Mouse (Mus musculus): ENCODE measurements at regions not wholly inside any gene's neighbourhood (a gene's known extent, or its start where the extent isn't known, plus 50 kb on each side); places are given as distances from the start of the nearest gene placed in this dataset.

DNA sequence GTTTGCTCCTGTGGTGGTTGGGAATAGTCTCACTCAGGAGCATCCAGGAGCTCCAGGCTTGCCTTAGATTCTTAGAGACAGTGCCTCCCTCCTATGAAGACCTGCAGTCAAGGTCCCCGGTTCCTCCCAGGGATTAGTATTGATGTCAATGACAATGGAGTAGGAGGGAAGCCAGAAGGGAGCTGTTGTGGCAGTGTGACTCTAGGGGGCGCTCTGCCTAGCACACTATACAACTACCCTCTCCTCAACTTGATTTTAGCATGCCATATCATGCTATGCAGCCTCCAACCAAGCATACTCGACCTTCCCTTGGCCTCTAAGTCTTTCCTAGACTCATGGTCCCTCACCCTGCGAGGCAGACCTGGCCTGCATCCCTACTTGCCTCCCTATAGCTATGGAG lies 60.3 kb upstream of the Wnt11 start:
- no peak overlapping the region for H3K4me2 ChIP-seq (ENCODE audit: low read depth)
- H3K79me2 ChIP-seq (ENCODE audit: control insufficient read depth, insufficient read depth) = no peaks in the 10 kb centered on the region
- peaks cover 6% of the 10 kb centered on the region for H3K27me3 ChIP-seq (ENCODE audit: control insufficient read depth, insufficient read depth, insufficient read length)
- no peak for TF ChIP-seq MAX (IDR thresholded peaks at IDR 0.05; ENCODE audit: low read depth)
- TF ChIP-seq REST (IDR thresholded peaks at IDR 0.05; ENCODE audit: insufficient read depth, insufficient read length) = no peak
- TF ChIP-seq TCF12 (IDR thresholded peaks at IDR 0.05; ENCODE audit: insufficient read depth, poor library complexity, severe bottlenecking) = no peak
- TF ChIP-seq MYOG (IDR thresholded peaks at IDR 0.05; ENCODE audit: control insufficient read depth in 1 of 3, insufficient read depth in 1 of 3, insufficient read length in 2 of 3, low read depth in 2 of 3) = no peak
- no peak for TF ChIP-seq E2F4 (IDR thresholded peaks at IDR 0.05; ENCODE audit: insufficient read depth)
- TF ChIP-seq CEBPB (IDR thresholded peaks at IDR 0.05; ENCODE audit: insufficient read depth, poor library complexity, severe bottlenecking) = no peak
- no peak for TF ChIP-seq MYOD1 (IDR thresholded peaks at IDR 0.05; ENCODE audit: control insufficient read depth in 1 of 3, insufficient read length in 2 of 3, low read depth in 2 of 3)
- no peak for TF ChIP-seq USF1 (IDR thresholded peaks at IDR 0.05; ENCODE audit: low read depth)
- TF ChIP-seq SRF (IDR thresholded peaks at IDR 0.05; ENCODE audit: control insufficient read depth, insufficient read length, low read depth) = no peak
- no peak for TF ChIP-seq POLR2A (IDR thresholded peaks at IDR 0.05; ENCODE audit: insufficient read length, low read depth)
- no peak for TF ChIP-seq TCF3 (IDR thresholded peaks at IDR 0.05; ENCODE audit: insufficient read length, low read depth)
- TF ChIP-seq POLR2AphosphoS2 (IDR thresholded peaks at IDR 0.05; ENCODE audit: insufficient read length, low read depth) = no peak
- H3ac ChIP-seq (ENCODE audit: control insufficient read depth, insufficient read length) = no peak overlapping the region
- H3K4me3 ChIP-seq = no peak overlapping the region
- no peaks in the 10 kb centered on the region for H3K36me3 ChIP-seq (ENCODE audit: control insufficient read depth, insufficient read depth)

DNA sequence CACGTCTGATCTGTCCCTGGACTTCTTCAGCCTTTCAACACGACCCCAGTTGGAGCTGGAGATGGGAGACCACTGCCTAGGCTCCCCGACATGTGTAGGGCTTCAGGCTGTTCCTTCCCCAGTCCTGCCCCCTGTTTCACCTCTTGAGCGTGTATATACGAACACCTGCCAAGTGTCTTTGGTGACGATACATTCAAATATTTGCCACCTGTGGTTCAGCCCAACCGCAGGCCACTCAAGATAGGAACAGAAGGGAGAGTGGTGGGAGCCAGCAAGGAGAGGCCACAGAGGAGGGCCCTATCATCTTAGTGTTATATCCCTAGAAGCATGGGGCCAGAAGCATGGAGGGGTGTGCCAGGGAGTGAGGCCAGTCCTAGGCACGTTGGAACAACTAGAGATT lies 59.9 kb upstream of the Wnt11 start:
- Histone ChIP-seq H3K4me3 (no peak overlapping the region), H3K79me2 (ENCODE audit: control insufficient read depth, insufficient read depth) (no peaks in the 10 kb centered on the region), H3K4me2 (ENCODE audit: low read depth) (no peak overlapping the region), H3ac (ENCODE audit: control insufficient read depth, insufficient read length) (no peak overlapping the region), H3K27me3 (ENCODE audit: control insufficient read depth, insufficient read depth, insufficient read length) (peaks cover 6% of the 10 kb centered on the region), H3K36me3 (ENCODE audit: control insufficient read depth, insufficient read depth) (no peaks in the 10 kb centered on the region)
- TF ChIP-seq POLR2A (IDR thresholded peaks at IDR 0.05; ENCODE audit: insufficient read length, low read depth) (no peak), MAX (IDR thresholded peaks at IDR 0.05; ENCODE audit: low read depth) (no peak), POLR2AphosphoS2 (IDR thresholded peaks at IDR 0.05; ENCODE audit: insufficient read length, low read depth) (no peak), CEBPB (IDR thresholded peaks at IDR 0.05; ENCODE audit: insufficient read depth, poor library complexity, severe bottlenecking) (no peak), TCF12 (IDR thresholded peaks at IDR 0.05; ENCODE audit: insufficient read depth, poor library complexity, severe bottlenecking) (no peak), SRF (IDR thresholded peaks at IDR 0.05; ENCODE audit: control insufficient read depth, insufficient read length, low read depth) (no peak), REST (IDR thresholded peaks at IDR 0.05; ENCODE audit: insufficient read depth, insufficient read length) (no peak), MYOD1 (IDR thresholded peaks at IDR 0.05; ENCODE audit: control insufficient read depth in 1 of 3, insufficient read length in 2 of 3, low read depth in 2 of 3) (no peak), E2F4 (IDR thresholded peaks at IDR 0.05; ENCODE audit: insufficient read depth) (no peak), MYOG (IDR thresholded peaks at IDR 0.05; ENCODE audit: control insufficient read depth in 1 of 3, insufficient read depth in 1 of 3, insufficient read length in 2 of 3, low read depth in 2 of 3) (no peak), USF1 (IDR thresholded peaks at IDR 0.05; ENCODE audit: low read depth) (no peak), TCF3 (IDR thresholded peaks at IDR 0.05; ENCODE audit: insufficient read length, low read depth) (no peak)

DNA sequence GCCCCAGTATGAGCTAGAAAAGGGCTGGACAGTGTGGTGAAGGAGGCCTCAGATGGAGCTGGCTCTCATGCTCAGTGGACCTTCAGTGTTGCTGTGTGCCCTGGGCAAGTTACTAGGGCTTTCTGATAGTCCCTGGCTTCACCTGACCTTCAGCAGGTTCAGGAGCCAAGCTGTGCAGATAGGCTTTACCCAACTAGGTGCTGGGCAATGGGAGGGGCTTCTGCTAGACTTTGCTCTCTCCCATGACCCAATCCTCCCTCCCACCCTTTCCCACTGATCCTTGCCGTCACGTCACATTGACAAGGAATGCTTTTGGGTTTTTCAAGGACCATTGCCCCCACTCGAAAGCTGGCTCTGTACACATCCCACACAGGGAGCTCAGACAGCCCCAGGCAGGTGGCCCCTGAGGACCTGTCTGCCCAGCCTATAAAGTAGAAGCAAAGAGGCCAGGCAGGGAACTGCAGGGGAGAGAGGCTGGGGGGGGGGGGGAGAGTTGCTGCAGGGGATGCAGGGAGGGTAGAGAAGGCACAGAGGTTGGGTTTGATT lies 57.5 kb upstream of the Wnt11 start:
- H3ac ChIP-seq (ENCODE audit: control insufficient read depth, insufficient read length) = no peak overlapping the region
- H3K27me3 ChIP-seq (ENCODE audit: control insufficient read depth, insufficient read depth, insufficient read length) = peaks cover 6% of the 10 kb centered on the region
- no peaks in the 10 kb centered on the region for H3K79me2 ChIP-seq (ENCODE audit: control insufficient read depth, insufficient read depth)
- H3K36me3 ChIP-seq (ENCODE audit: control insufficient read depth, insufficient read depth) = no peaks in the 10 kb centered on the region
- no peak overlapping the region for H3K4me2 ChIP-seq (ENCODE audit: low read depth)
- no peak overlapping the region for H3K4me3 ChIP-seq
- TF ChIP-seq POLR2A (IDR thresholded peaks at IDR 0.05; ENCODE audit: insufficient read length, low read depth) = no peak
- TF ChIP-seq TCF12 (IDR thresholded peaks at IDR 0.05; ENCODE audit: insufficient read depth, poor library complexity, severe bottlenecking) = no peak
- TF ChIP-seq MYOG (IDR thresholded peaks at IDR 0.05; ENCODE audit: control insufficient read depth in 1 of 3, insufficient read depth in 1 of 3, insufficient read length in 2 of 3, low read depth in 2 of 3) = no peak
- TF ChIP-seq E2F4 (IDR thresholded peaks at IDR 0.05; ENCODE audit: insufficient read depth) = no peak
- TF ChIP-seq REST (IDR thresholded peaks at IDR 0.05; ENCODE audit: insufficient read depth, insufficient read length) = no peak
- TF ChIP-seq MYOD1 (IDR thresholded peaks at IDR 0.05; ENCODE audit: control insufficient read depth in 1 of 3, insufficient read length in 2 of 3, low read depth in 2 of 3) = no peak
- TF ChIP-seq MAX (IDR thresholded peaks at IDR 0.05; ENCODE audit: low read depth) = no peak
- TF ChIP-seq POLR2AphosphoS2 (IDR thresholded peaks at IDR 0.05; ENCODE audit: insufficient read length, low read depth) = no peak
- no peak for TF ChIP-seq CEBPB (IDR thresholded peaks at IDR 0.05; ENCODE audit: insufficient read depth, poor library complexity, severe bottlenecking)
- no peak for TF ChIP-seq SRF (IDR thresholded peaks at IDR 0.05; ENCODE audit: control insufficient read depth, insufficient read length, low read depth)
- TF ChIP-seq TCF3 (IDR thresholded peaks at IDR 0.05; ENCODE audit: insufficient read length, low read depth) = no peak
- no peak for TF ChIP-seq USF1 (IDR thresholded peaks at IDR 0.05; ENCODE audit: low read depth)

DNA sequence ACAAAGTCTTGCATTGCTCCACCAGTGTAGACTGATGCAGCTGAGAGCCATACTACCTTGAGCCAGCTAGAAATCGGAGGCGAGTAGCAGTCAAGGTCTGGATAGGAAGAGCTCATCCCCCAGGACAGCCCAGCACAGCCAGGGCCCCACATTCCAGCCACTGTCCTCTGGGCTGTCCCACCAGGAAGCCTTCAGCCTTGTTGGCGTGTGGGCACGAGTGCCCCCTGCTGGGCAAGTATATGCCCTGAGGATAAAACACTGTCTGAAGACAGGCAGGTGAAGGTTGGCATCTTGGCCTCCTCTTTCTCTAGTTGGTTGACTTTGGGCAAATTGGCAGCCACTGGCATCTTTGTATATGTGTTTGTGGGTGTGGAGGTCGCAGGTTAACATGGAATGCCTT lies 56.0 kb upstream of the Wnt11 start:
- TF ChIP-seq POLR2AphosphoS2 (IDR thresholded peaks at IDR 0.05; ENCODE audit: insufficient read length, low read depth) = no peak
- no peak for TF ChIP-seq TCF3 (IDR thresholded peaks at IDR 0.05; ENCODE audit: insufficient read length, low read depth)
- no peak for TF ChIP-seq MYOG (IDR thresholded peaks at IDR 0.05; ENCODE audit: control insufficient read depth in 1 of 3, insufficient read depth in 1 of 3, insufficient read length in 2 of 3, low read depth in 2 of 3)
- no peak for TF ChIP-seq CEBPB (IDR thresholded peaks at IDR 0.05; ENCODE audit: insufficient read depth, poor library complexity, severe bottlenecking)
- no peak for TF ChIP-seq E2F4 (IDR thresholded peaks at IDR 0.05; ENCODE audit: insufficient read depth)
- no peak for TF ChIP-seq TCF12 (IDR thresholded peaks at IDR 0.05; ENCODE audit: insufficient read depth, poor library complexity, severe bottlenecking)
- TF ChIP-seq REST (IDR thresholded peaks at IDR 0.05; ENCODE audit: insufficient read depth, insufficient read length) = no peak
- no peak for TF ChIP-seq USF1 (IDR thresholded peaks at IDR 0.05; ENCODE audit: low read depth)
- no peak for TF ChIP-seq SRF (IDR thresholded peaks at IDR 0.05; ENCODE audit: control insufficient read depth, insufficient read length, low read depth)
- TF ChIP-seq MAX (IDR thresholded peaks at IDR 0.05; ENCODE audit: low read depth) = no peak
- no peak for TF ChIP-seq POLR2A (IDR thresholded peaks at IDR 0.05; ENCODE audit: insufficient read length, low read depth)
- TF ChIP-seq MYOD1 (IDR thresholded peaks at IDR 0.05; ENCODE audit: control insufficient read depth in 1 of 3, insufficient read length in 2 of 3, low read depth in 2 of 3) = no peak
- Histone ChIP-seq H3ac (ENCODE audit: control insufficient read depth, insufficient read length) (no peak overlapping the region), H3K79me2 (ENCODE audit: control insufficient read depth, insufficient read depth) (no peaks in the 10 kb centered on the region), H3K4me3 (no peak overlapping the region), H3K4me2 (ENCODE audit: low read depth) (no peak overlapping the region), H3K27me3 (ENCODE audit: control insufficient read depth, insufficient read depth, insufficient read length) (peaks cover 6% of the 10 kb centered on the region), H3K36me3 (ENCODE audit: control insufficient read depth, insufficient read depth) (no peaks in the 10 kb centered on the region)
